Mouse (Mus musculus): Measurements from ENCODE around the gene Hexb. TPM values are rescaled to one million over a fixed set of nuclear protein-coding genes. Genes with fewer than 3 reads are reported as not detected.

Hexb gene
- polyA plus RNA-seq (2014; fragmentation: Illumina TruSeq; extraction: RNeasy Lipid Tissue Mini Kit (QIAGEN cat#74804); ENCODE audit: low read depth, low replicate concordance): 192 TPM

DNA sequence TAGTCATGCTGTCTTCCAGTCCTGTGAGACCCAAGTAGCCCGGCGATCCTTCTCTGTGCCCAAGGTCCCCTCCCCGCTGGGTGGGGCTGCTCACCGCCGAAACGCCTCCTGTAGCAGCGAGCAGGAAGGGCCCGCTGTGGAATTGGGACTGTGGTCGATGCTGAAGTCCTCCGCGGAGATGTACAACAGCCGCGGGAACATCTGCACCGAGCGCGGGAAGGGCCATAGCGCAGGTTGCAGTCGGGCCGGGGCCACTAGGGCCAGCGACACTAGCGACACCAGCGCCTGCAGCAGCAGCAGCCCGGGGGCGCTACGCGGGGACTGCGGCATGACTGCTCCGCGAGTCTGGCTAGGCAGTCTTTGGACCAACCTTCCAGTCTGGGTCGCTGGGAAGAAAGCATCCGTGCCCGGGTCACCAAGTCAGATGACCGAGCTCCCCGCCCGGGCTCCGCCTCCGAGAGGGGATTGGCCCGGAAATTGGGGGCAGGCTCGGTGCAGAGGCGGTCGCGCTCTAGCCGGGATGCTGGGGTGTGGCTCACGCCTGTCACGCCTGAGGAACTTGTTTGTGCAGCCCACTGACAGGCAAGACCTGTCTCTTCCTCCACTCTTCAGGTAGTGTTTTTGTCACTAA lies at the start of gene Hexb:
Gene Hexb, minus strand, starts transcription at position 426 of the 631 bp plus-strand sequence.

DNA sequence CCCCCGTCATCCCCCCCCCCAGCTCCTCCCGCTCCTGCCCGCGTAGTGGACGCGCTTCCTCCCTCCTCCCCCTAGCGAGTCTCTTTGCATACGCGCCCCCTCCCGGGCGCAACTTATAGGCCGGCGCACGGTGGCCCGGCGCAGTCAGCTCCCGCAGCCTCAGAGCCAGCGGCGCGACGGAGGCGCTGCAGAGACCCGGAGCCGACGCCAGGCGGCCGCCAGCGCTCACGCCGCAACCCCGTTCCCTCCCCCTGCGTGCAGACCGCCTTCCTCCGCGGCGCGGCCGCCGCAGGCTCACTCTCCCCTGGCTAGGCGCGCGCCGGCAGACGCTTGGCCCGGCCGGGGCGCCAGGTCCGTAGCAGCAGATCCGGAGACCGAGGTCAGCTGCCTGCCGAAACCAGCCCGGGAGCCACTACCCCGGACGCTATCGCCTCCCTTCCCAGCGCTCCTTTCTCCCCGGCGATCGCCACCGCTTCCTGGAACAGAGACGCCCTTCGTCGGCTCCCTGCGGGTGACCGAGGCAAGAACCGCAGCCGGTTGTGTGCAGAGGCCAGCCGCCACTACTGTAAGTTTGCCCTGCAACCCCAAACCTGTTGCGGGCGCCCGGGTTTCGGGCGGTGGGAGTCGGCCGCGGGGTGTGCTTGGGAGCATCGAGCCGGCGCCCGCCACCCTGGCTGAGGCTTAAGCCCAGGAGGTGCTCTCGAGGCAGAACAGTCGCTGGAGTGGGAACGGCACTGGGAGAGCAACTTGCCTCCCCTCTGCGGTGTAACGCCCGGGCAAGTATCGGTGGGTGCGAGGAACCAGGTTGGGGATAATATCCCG lies 43.0 kb upstream of the Hexb start, which contains the start of gene Enc1:
Gene Enc1, plus strand, starts transcription at position 141 of the 822 bp plus-strand sequence.

GRCm38 (mm10) chr13:97137466-97138400 lies 60.4 kb downstream of the Hexb start, which contains the start of the genes Gfm2 and Nsa2:
TSS of gene Gfm2 (plus strand) at chr13:97137937.
TSS of gene Nsa2 (minus strand) at chr13:97137937.

Other genes starting within 250 kb of the Hexb start
- gene 1700029F12Rik, start 164.0 kb downstream of the Hexb start, polyA plus RNA-seq (2014; fragmentation: Illumina TruSeq; extraction: RNeasy Lipid Tissue Mini Kit (QIAGEN cat#74804); ENCODE audit: low read depth, low replicate concordance): 19.6 TPM
- 9.6 TPM for gene Fam169a, start 131.1 kb downstream of the Hexb start, polyA plus RNA-seq (2014; fragmentation: Illumina TruSeq; extraction: RNeasy Lipid Tissue Mini Kit (QIAGEN cat#74804); ENCODE audit: low read depth, low replicate concordance)
- gene Gm6169, start 99.1 kb downstream of the Hexb start, polyA plus RNA-seq (2014; fragmentation: Illumina TruSeq; extraction: RNeasy Lipid Tissue Mini Kit (QIAGEN cat#74804); ENCODE audit: low read depth, low replicate concordance): 3.8 TPM
- 25.0 TPM for gene Gfm2, start 60.4 kb downstream of the Hexb start, polyA plus RNA-seq (2014; fragmentation: Illumina TruSeq; extraction: RNeasy Lipid Tissue Mini Kit (QIAGEN cat#74804); ENCODE audit: low read depth, low replicate concordance)
- 136 TPM for gene Nsa2, start 60.4 kb downstream of the Hexb start, polyA plus RNA-seq (2014; fragmentation: Illumina TruSeq; extraction: RNeasy Lipid Tissue Mini Kit (QIAGEN cat#74804); ENCODE audit: low read depth, low replicate concordance)
- gene Enc1, start 42.7 kb upstream of the Hexb start, polyA plus RNA-seq (2014; fragmentation: Illumina TruSeq; extraction: RNeasy Lipid Tissue Mini Kit (QIAGEN cat#74804); ENCODE audit: low read depth, low replicate concordance): 16.7 TPM

Data from adipose tissue, adult 10 weeks (tissue).